Mouse (Mus musculus) intestine, postnatal 0 days (tissue): Measurements from ENCODE around the gene Nedd9. TPM values are rescaled to one million over a fixed set of nuclear protein-coding genes. Genes with fewer than 3 reads are reported as not detected.

Experiments used
- ATAC-seq: fragments of 200-750 bp; cut with Nextera tagmentation; 2 replicates; pipeline ENCODE4 v1.8.0; 2017; ENCODE audit warnings: mild to moderate bottlenecking, moderate TSS enrichment, moderate library complexity
- H3K27ac ChIP-seq: fragments of 300-500 bp; sonication (generic); 2 replicates; pipeline ENCODE4 v1.5.1; 2014; ENCODE audit warnings: mild to moderate bottlenecking, low read depth, low read length, moderate library complexity
- H3K27me3 ChIP-seq: fragments of 300-500 bp; sonication (generic); replicated peaks from 2 replicates; pipeline ENCODE4 v1.6.1; 2014; ENCODE audit warnings: low read length, mixed read lengths; ENCODE audit not compliant: control insufficient read depth, insufficient read depth
- H3K36me3 ChIP-seq: fragments of 300-500 bp; sonication (generic); 2 replicates; pipeline ENCODE4 v1.6.1; 2014; ENCODE audit warnings: mild to moderate bottlenecking, moderate library complexity; ENCODE audit not compliant: control insufficient read depth, insufficient read depth
- H3K4me1 ChIP-seq: fragments of 300-500 bp; sonication (generic); replicated peaks from 2 replicates; pipeline ENCODE4 v1.6.1; 2014; ENCODE audit warnings: antibody characterized with exemption, low read length, mixed read lengths; ENCODE audit not compliant: control insufficient read depth, insufficient read depth
- H3K4me2 ChIP-seq: fragments of 300-500 bp; sonication (generic); replicated peaks from 2 replicates; pipeline ENCODE4 v1.6.1; 2014; ENCODE audit warnings: low read depth, mild to moderate bottlenecking, moderate library complexity
- H3K4me3 ChIP-seq: fragments of 300-500 bp; sonication (generic); 2 replicates; pipeline ENCODE4 v1.5.1; 2014; ENCODE audit warnings: low read depth, low read length
- H3K9ac ChIP-seq: fragments of 300-500 bp; sonication (generic); 2 replicates; pipeline ENCODE4 v1.6.1; 2014; ENCODE audit warnings: mild to moderate bottlenecking, low read depth, low read length
- H3K9me3 ChIP-seq: fragments of 300-500 bp; sonication (generic); 2 replicates; pipeline ENCODE4 v1.6.1; 2016; ENCODE audit warnings: mixed run types; ENCODE audit not compliant: control insufficient read depth
- CTCF ChIP-seq: sonication (generic); IDR thresholded peaks from 2 replicates; pipeline ENCODE4 v1.5.1; 2016; ENCODE audit warnings: low read depth, mild to moderate bottlenecking, control low read depth, antibody characterized with exemption, moderate library complexity
- WGBS: fragments of 180-500 bp; shearing (Covaris S2); extraction: QIAGEN DNeasy Blood & Tissue Kit; methylation state at CpG from one replicate; pipeline ENCODE4 v1.1.7; 2014; 5-methylcytosine and 5-hydroxymethylcytosine counted together
- polyA plus RNA-seq: library from polyadenylated mRNA; unstranded; fragments of >200 nt; fragmentation: Nextera tagmentation; extraction: Ambion mirVana; gene quantifications from 2 replicates; pipeline ENCODE4 v1.2.1, GENCODE M21; 2015

The Nedd9 gene
- polyA plus RNA-seq, 1 experiment from 2014 or later = 17.6 TPM

DNA sequence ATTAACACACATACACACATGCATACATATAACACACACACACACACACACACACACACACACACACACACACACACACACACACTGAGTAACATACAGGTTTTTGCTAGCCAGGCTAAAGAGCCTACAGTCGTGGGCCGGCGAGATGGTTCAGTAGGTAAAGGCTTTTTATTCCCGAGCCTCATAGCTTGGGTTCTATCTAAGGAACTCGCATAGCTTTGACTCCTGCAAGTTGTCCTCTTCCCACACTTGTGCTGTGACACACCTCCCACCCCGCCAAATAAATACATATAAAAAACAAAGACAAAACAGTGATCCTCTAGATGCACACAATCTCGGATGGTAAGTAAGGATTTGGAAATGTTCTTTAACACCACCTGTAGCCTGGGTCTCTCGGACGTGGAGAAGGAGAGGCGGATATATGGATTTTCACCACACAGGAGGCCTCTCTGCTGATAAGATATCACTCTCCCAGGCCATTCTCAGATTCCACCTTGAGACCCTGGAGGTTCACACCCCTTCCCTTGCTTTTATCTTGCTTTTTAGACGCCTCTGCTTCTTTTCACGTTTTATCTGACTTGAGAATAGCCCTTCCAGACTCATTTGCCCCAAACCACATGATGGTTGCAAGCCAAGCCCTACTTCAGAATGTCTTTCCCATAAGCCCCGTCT is 68.8 kb downstream of the Nedd9 start:
- Histone ChIP-seq H3K9ac (no peak overlapping the region), H3K4me3 (no peak overlapping the region), H3K27me3 (no peaks in the 10 kb centered on the region), H3K36me3 (no peaks in the 10 kb centered on the region), H3K9me3 (no peaks in the 10 kb centered on the region), H3K4me1 (peaks cover under 1% of the 10 kb centered on the region; the same call in 1 of the 2 replicates), H3K27ac (no peak overlapping the region; the same call in 1 of the 2 replicates), H3K4me2 (no peak overlapping the region)
- WGBS = 42% methylated on average over 13 of the region's 13 CpGs
- no peak for ATAC-seq
- no peak for TF ChIP-seq CTCF

DNA sequence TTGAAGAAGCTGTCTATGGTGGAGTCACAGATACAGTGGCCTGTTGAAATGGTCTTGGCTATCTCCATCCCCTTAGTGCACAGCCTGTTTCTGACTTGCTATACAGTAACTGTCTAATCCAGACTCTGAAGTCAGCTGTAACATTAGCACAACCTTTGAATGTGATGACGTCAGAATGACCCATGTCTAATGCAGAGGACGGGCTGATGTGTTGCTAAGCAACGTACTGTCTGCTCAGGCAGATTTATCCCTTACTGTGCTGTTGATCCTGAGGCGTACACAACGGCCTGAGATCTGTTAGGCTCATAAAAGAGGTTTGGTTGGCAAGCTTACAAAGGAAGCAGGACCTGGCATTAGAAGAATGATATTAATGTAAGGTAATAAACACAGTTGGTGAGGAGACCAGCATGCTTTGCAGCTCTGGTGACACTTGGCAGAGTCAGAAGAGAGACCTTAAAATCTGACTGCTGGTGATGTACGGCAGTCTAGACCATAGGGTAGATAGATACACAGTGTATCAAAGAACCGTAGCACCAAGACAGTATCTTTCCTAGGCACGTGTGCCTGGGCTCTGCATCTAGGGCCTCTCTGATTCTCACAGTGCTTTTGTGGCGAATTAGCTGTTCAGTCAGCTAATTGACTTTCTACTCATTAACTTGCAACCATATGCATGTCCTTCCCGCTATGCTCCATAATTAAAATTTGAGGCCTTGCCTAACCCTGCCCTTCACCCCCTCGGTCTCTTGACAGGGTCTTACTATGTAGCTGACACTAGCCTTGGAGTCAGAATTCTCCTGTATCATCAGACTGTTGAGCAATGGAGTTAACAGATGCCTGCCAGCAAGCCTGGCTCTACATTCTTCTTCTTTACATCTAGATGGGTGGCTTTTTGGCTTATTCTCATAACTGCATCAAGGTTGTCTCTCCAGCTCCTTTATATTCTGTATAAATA is 70.8 kb downstream of the Nedd9 start:
- H3K9ac ChIP-seq = no peak overlapping the region
- ATAC-seq = no peak
- no peaks in the 10 kb centered on the region; the same call in 1 of the 2 replicates for H3K4me1 ChIP-seq
- H3K9me3 ChIP-seq = no peaks in the 10 kb centered on the region
- TF ChIP-seq CTCF = no peak
- H3K4me3 ChIP-seq = no peak overlapping the region
- 66% methylated on average over 11 of the region's 11 CpGs for WGBS
- no peak overlapping the region for H3K4me2 ChIP-seq
- no peaks in the 10 kb centered on the region for H3K27me3 ChIP-seq
- no peaks in the 10 kb centered on the region for H3K36me3 ChIP-seq
- no peak overlapping the region for H3K27ac ChIP-seq

DNA sequence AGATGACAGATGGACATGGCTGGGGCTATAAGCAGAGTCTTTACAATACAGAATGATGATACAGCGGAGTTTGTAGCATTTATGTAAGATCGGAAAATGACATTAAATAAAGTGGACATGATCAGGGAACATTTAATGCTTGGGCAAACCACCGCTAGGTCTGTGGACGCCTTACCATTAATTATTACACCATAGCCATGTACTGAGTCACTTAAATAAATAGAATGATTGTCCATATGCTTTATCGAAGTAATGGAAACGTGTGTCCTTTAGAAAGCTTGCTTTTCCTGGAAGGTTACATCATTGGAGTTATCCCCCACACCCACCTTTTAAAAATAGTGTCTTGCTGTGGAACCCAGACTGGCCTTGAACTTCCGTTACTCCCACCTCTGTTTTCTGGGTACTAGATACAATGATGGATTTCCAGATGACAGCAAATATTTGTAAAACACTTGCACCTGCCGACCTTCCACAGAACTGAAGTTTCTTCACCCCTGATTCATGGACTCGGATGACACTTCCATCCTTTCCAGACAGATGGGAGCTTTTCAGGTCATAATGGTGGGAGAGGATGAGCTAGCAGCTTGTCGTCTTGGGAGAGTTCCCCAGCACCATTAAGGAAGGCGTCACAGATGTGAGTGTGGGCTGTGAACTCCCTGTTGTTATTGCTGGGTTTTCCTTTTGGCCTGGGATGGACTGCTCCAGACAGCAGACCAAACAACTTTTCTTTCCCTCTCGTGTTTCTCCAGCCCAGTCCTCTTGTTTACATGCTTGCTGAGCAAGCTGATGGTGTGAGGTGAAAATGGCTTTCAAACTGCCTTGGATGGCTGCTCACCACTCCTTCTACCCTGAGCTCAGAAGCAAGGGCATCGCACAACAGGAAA is 76.7 kb downstream of the Nedd9 start:
- Histone ChIP-seq H3K27me3 (no peaks in the 10 kb centered on the region), H3K4me1 (no peaks in the 10 kb centered on the region), H3K4me3 (no peak overlapping the region), H3K9ac (no peak overlapping the region), H3K4me2 (no peak overlapping the region), H3K36me3 (no peaks in the 10 kb centered on the region), H3K9me3 (no peaks in the 10 kb centered on the region), H3K27ac (no peak overlapping the region)
- no peak for TF ChIP-seq CTCF
- ATAC-seq = no peak
- 58% methylated on average over 13 of the region's 13 CpGs for WGBS

DNA sequence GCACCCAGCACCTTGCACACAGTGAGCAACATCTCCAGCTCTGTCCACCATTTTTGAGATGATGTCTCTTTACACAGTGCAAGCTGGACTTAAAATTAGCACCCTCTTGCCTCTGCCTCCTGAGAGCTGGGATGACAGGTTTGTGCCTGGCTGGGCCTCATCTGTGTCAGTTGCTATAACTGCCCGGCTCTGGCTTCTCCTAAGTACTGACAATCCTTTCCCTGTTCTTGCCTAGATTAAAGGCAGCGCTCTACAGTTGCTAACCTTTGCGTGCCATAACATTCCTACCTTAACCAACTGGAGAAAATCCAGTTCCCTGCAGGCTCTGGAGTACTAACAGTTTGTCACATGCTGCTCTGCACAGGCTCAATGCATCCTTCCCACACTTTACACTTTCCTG is 77.9 kb downstream of the Nedd9 start:
- H3K4me1 ChIP-seq = no peaks in the 10 kb centered on the region
- ATAC-seq = no peak
- no peak for TF ChIP-seq CTCF
- H3K9ac ChIP-seq = no peak overlapping the region
- H3K4me2 ChIP-seq = no peak overlapping the region
- no peaks in the 10 kb centered on the region for H3K9me3 ChIP-seq
- no peak overlapping the region for H3K27ac ChIP-seq
- H3K4me3 ChIP-seq = no peak overlapping the region
- no peaks in the 10 kb centered on the region for H3K36me3 ChIP-seq
- no peaks in the 10 kb centered on the region for H3K27me3 ChIP-seq
- WGBS = 81% methylated on average over 3 of the region's 3 CpGs

DNA sequence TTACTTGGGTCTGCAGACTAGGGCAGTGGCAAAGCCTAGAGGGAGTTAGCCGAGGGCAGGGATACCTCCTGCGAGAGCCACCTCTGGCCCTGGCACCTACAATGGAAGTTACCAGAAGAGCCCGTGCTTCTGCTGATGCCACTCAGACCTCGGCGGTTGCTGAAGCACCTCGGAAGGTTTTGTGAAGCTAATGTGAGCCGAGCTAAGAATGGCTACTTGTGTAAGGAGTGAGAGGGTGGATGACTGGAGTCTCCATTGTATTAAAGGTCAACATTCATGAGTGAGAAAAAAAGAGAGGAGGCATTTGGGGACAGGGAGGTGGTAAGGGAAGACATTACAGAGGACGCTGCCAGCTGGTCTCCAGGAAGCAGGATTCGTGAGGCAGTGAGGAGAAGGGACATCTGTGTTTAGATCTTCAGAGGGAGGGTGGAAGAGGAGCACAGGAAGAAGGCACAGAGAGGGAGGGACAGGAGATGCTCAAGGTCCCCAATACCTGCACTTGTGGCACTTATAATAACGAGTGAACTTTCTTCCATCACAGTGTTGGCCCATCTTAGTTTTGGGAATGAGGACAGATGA is 78.7 kb downstream of the Nedd9 start:
- H3K4me3 ChIP-seq = no peak overlapping the region
- no peaks in the 10 kb centered on the region for H3K36me3 ChIP-seq
- no peaks in the 10 kb centered on the region for H3K27me3 ChIP-seq
- no peak overlapping the region for H3K4me2 ChIP-seq
- 81% methylated on average over 10 of the region's 10 CpGs for WGBS
- ATAC-seq = no peak
- TF ChIP-seq CTCF = no peak
- no peak overlapping the region for H3K9ac ChIP-seq
- H3K27ac ChIP-seq = no peak overlapping the region
- no peaks in the 10 kb centered on the region for H3K4me1 ChIP-seq
- no peaks in the 10 kb centered on the region for H3K9me3 ChIP-seq
